Mouse (Mus musculus): ENCODE measurements around the gene Clstn1. TPM values are rescaled to one million over a fixed set of nuclear protein-coding genes. Genes with fewer than 3 reads are reported as not detected.

Clstn1 gene
- total and polyA plus RNA-seq, 3 experiments: 6.1 to 26.6 TPM; not detected in 1

GRCm38 (mm10) chr4:149570498-149570863 lies 15.8 kb upstream of the Clstn1 start:
- no peaks in the 10 kb centered on the region for H3K9me3 ChIP-seq (replicated peaks; ENCODE audit: insufficient read depth, low read length)
- no peaks in the 10 kb centered on the region for H3K36me3 ChIP-seq (ENCODE audit: control insufficient read depth in 1 of 2, insufficient read depth in 2 of 2, low read length in 2 of 2)
- no peak for TF ChIP-seq KAT2A (conservative IDR thresholded peaks at IDR 0.05; ENCODE audit: low read depth, low read length)
- TF ChIP-seq USF1 (IDR thresholded peaks at IDR 0.05; ENCODE audit: low read depth, low read length): 0 out of 2 replicates have a peak, but pooled peaks have one; percentile 18
- H3K9ac ChIP-seq (ENCODE audit: control insufficient read depth, low read depth, low read length, poor library complexity, severe bottlenecking): no peak overlapping the region
- H3K4me3 ChIP-seq (ENCODE audit: control insufficient read depth in 1 of 2, insufficient read depth in 1 of 2, low read depth in 2 of 2, low read length in 2 of 2): no peak overlapping the region
- no peak overlapping the region for H3K27ac ChIP-seq (ENCODE audit: control insufficient read depth, low read depth, low read length)
- no peak for DNase-seq (ENCODE audit: low read depth, low spot score)
- no peaks in the 10 kb centered on the region for H3K79me2 ChIP-seq (ENCODE audit: control insufficient read depth, insufficient read depth, low read length, poor library complexity)
- no peaks in the 10 kb centered on the region for H3K4me1 ChIP-seq (ENCODE audit: control insufficient read depth in 1 of 2, insufficient read depth in 2 of 2, low read length in 2 of 2)
- no peaks in the 10 kb centered on the region; a peak in 1 of 4 replicates for H3K27me3 ChIP-seq (ENCODE audit: control insufficient read depth in 1 of 2, insufficient read depth in 2 of 2, low read length in 2 of 2)

DNA sequence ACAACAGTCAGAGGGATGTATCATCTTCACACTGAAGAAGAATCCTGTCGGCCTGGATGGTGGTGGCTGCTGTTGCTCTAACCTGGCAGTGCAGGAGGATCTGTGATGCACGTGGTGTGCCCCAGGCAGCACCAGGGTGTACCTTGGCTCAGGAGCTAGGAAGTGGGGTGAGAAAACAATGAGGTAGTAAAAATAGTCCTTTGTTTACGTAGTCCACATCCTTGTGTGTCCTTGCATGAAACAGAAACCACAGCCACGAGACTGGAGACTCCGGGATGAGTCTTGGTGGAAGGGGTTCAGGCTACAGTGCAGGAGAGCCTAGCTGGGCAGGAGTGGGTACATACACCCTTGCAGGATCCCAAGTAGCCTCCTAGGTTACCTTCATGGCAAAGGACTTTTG lies 15.1 kb upstream of the Clstn1 start:
- no peaks in the 10 kb centered on the region for H3K79me2 ChIP-seq (ENCODE audit: control insufficient read depth, insufficient read depth, low read length, poor library complexity)

DNA sequence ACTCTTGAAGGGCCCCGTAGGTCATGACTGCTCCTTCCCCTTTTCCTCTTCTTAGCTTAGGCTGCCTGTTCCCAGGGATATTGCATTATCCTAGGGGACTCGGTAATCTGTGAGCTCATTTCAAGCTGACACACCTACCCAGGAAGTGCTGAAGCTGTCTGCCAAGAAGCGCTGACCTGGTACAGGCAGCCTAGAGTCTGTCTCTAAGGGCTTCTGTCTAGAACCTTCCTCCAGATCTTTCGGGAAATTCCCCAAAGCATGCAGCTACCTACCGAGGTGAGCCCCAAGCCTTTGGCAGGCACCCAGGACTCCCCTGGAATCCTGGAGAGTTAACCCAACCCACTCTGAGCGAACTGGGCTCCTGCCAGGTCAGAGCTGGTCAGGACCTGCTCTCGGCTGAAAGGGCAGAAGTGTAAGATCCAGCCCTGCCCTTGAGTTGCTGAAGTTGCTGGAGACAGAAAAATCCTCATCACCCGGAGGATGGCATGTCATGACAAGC lies 14.6 kb upstream of the Clstn1 start:
- no peaks in the 10 kb centered on the region for H3K79me2 ChIP-seq (ENCODE audit: control insufficient read depth, insufficient read depth, low read length, poor library complexity)
- H3K36me3 ChIP-seq (ENCODE audit: control insufficient read depth in 1 of 2, insufficient read depth in 2 of 2, low read length in 2 of 2): no peaks in the 10 kb centered on the region
- no peaks in the 10 kb centered on the region; a peak in 1 of 4 replicates for H3K27me3 ChIP-seq (ENCODE audit: control insufficient read depth in 1 of 2, insufficient read depth in 2 of 2, low read length in 2 of 2)
- no peak overlapping the region for H3K9ac ChIP-seq (ENCODE audit: control insufficient read depth, low read depth, low read length, poor library complexity, severe bottlenecking)
- no peak for TF ChIP-seq EP300 (IDR thresholded peaks at IDR 0.05; ENCODE audit: low read depth in 1 of 2, low read length in 2 of 2)
- TF ChIP-seq MAX (IDR thresholded peaks at IDR 0.05; ENCODE audit: low read length): no peak
- TF ChIP-seq UBTF (IDR thresholded peaks at IDR 0.05; ENCODE audit: borderline replicate concordance, insufficient read depth, low read depth, low read length): no peak
- no peak for TF ChIP-seq POLR2A (IDR thresholded peaks at IDR 0.05; ENCODE audit: control insufficient read depth in 1 of 2, insufficient read depth in 1 of 2, low read depth in 1 of 2, low read length in 2 of 2, poor library complexity in 1 of 2)
- TF ChIP-seq KAT2A (conservative IDR thresholded peaks at IDR 0.05; ENCODE audit: low read depth, low read length): no peak
- no peak for TF ChIP-seq JUND (IDR thresholded peaks at IDR 0.05; ENCODE audit: low read depth, low read length)
- TF ChIP-seq USF1 (IDR thresholded peaks at IDR 0.05; ENCODE audit: low read depth, low read length): no peak
- no peak for TF ChIP-seq ZKSCAN1 (IDR thresholded peaks at IDR 0.05; ENCODE audit: low read depth, low read length)
- no peak for TF ChIP-seq SMC3 (IDR thresholded peaks at IDR 0.05; ENCODE audit: low read depth, low read length)
- TF ChIP-seq MXI1 (IDR thresholded peaks at IDR 0.05; ENCODE audit: low read depth, low read length): no peak
- no peak for TF ChIP-seq ZC3H11A (IDR thresholded peaks at IDR 0.05; ENCODE audit: low read depth, low read length)
- TF ChIP-seq HCFC1 (IDR thresholded peaks at IDR 0.05; ENCODE audit: low read depth, low read length): no peak
- no peak overlapping the region for H3K4me3 ChIP-seq (ENCODE audit: control insufficient read depth in 1 of 2, insufficient read depth in 1 of 2, low read depth in 2 of 2, low read length in 2 of 2)
- no peak for DNase-seq (ENCODE audit: low read depth, low spot score)
- H3K9me3 ChIP-seq (replicated peaks; ENCODE audit: insufficient read depth, low read length): no peaks in the 10 kb centered on the region
- H3K4me1 ChIP-seq (ENCODE audit: control insufficient read depth in 1 of 2, insufficient read depth in 2 of 2, low read length in 2 of 2): no peaks in the 10 kb centered on the region
- no peak overlapping the region for H3K27ac ChIP-seq (ENCODE audit: control insufficient read depth, low read depth, low read length)

More for the DNA sequence above, 15.1 kb upstream of the Clstn1 start:
- Histone ChIP-seq H3K4me1 (ENCODE audit: control insufficient read depth in 1 of 2, insufficient read depth in 2 of 2, low read length in 2 of 2) (no peaks in the 10 kb centered on the region), H3K9me3 (replicated peaks; ENCODE audit: insufficient read depth, low read length) (no peaks in the 10 kb centered on the region), H3K27ac (ENCODE audit: control insufficient read depth, low read depth, low read length) (no peak overlapping the region), H3K4me3 (ENCODE audit: control insufficient read depth in 1 of 2, insufficient read depth in 1 of 2, low read depth in 2 of 2, low read length in 2 of 2) (no peak overlapping the region), H3K9ac (ENCODE audit: control insufficient read depth, low read depth, low read length, poor library complexity, severe bottlenecking) (no peak overlapping the region), H3K36me3 (ENCODE audit: control insufficient read depth in 1 of 2, insufficient read depth in 2 of 2, low read length in 2 of 2) (no peaks in the 10 kb centered on the region), H3K27me3 (ENCODE audit: control insufficient read depth in 1 of 2, insufficient read depth in 2 of 2, low read length in 2 of 2) (no peaks in the 10 kb centered on the region; a peak in 1 of 4 replicates)
- no peak for TF ChIP-seq MAX (IDR thresholded peaks at IDR 0.05; ENCODE audit: low read length)
- TF ChIP-seq ELF1 (IDR thresholded peaks at IDR 0.05; ENCODE audit: low read depth, low read length): no peak
- no peak for DNase-seq (ENCODE audit: low read depth, low spot score)
